Mouse (Mus musculus) lung, embryonic 15.5 days (tissue): ENCODE data around the gene Xlr5c. TPM values are rescaled to one million over a fixed set of nuclear protein-coding genes. Genes with fewer than 3 reads are reported as not detected.
"Not testable (repeated sequence)": the region's sequence is repeated elsewhere in the genome, so short reads cannot be mapped to it uniquely, and the experiment has no call there.

Source experiments
- ATAC-seq: fragments of 200-750 bp; cut with Nextera tagmentation; 2 replicates; pipeline ENCODE4 v1.8.0; 2017; ENCODE audit warnings: moderate number of reproducible peaks, borderline replicate concordance; ENCODE audit not compliant: low FRiP score, low TSS enrichment; ENCODE audit errors: extremely low read depth
- H3K27ac ChIP-seq: fragments of 300-500 bp; sonication (generic); 2 replicates; pipeline ENCODE4 v1.5.1; 2015; ENCODE audit warnings: moderate library complexity, mild to moderate bottlenecking, inconsistent platforms
- H3K27me3 ChIP-seq: fragments of 300-500 bp; sonication (generic); 2 replicates; pipeline ENCODE4 v1.6.1; 2015; ENCODE audit warnings: inconsistent platforms
- H3K36me3 ChIP-seq: fragments of 300-500 bp; sonication (generic); 2 replicates; pipeline ENCODE4 v1.6.1; 2015; ENCODE audit warnings: inconsistent platforms
- H3K4me1 ChIP-seq: fragments of 300-500 bp; sonication (generic); 2 replicates; pipeline ENCODE4 v1.6.1; 2015; ENCODE audit warnings: inconsistent platforms
- H3K4me2 ChIP-seq: fragments of 300-500 bp; sonication (generic); 2 replicates; pipeline ENCODE4 v1.6.1; 2015; ENCODE audit warnings: inconsistent platforms, mild to moderate bottlenecking, moderate library complexity
- H3K4me3 ChIP-seq: fragments of 300-500 bp; sonication (generic); 2 replicates; pipeline ENCODE4 v1.5.1; 2015; ENCODE audit warnings: mild to moderate bottlenecking, inconsistent platforms
- H3K9ac ChIP-seq: fragments of 300-500 bp; sonication (generic); 2 replicates; pipeline ENCODE4 v1.6.1; 2015; ENCODE audit warnings: inconsistent platforms
- H3K9me3 ChIP-seq: fragments of 300-500 bp; sonication (generic); 2 replicates; pipeline ENCODE4 v1.6.1; 2016; ENCODE audit warnings: inconsistent platforms
- WGBS: fragments of 180-500 bp; shearing (Covaris S2); methylation state at CpG from one replicate; pipeline ENCODE4 v1.1.7; 2015; 5-methylcytosine and 5-hydroxymethylcytosine counted together
- polyA plus RNA-seq: library from polyadenylated mRNA; unstranded; fragments of >200 nt; fragmentation: Nextera tagmentation; extraction: Ambion mirVana; gene quantifications from 2 replicates; pipeline ENCODE4 v1.2.1, GENCODE M21; 2015

Gene Xlr5c
- polyA plus RNA-seq, 1 experiment from 2014 or later: not detected

DNA sequence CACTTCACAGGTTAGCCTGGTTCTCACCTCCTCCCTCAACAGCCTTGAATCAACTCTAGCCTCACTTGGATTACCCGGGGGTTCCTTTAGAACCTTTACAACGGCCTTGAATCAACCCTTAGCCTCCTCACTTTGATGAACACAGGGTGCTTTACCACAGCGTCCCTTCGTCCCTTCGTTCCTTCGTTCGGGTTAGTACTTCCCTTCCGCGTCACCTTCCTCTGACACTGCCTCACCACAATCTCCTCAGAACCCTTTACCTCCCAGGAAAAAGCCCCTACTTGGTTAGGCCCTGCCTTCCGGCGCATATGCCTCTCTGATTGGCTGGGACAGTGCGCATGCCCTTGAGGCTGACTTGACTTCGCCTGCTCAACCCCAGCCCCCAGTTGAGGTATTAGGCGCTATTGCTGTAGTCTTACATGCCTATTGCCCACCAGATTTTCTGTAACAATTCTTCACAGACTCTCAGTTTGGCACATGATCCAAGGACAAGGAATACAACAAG is 49.9 kb downstream of the Xlr5c start, which contains the start of gene Xlr4c:
TSS of gene Xlr4c (minus strand) at position 310 of the 505 bp plus-strand sequence.
- H3K9me3 ChIP-seq, H3K9ac ChIP-seq, ATAC-seq, H3K27me3 ChIP-seq, H3K27ac ChIP-seq, H3K4me1 ChIP-seq, H3K36me3 ChIP-seq, H3K4me2 ChIP-seq, H3K4me3 ChIP-seq: not testable (repeated sequence)
- WGBS: 78% methylated on average over 14 of the region's 14 CpGs

Other genes starting within 250 kb of the Xlr5c start
- gene Pnma3, start 228.2 kb downstream of the Xlr5c start, polyA plus RNA-seq: 0.17 and 0.18 TPM in 2 replicates
- gene Xlr4a, start 210.5 kb downstream of the Xlr5c start, polyA plus RNA-seq: 0.87 and 2.5 TPM in 2 replicates
- gene Xlr3a, start 195.9 kb downstream of the Xlr5c start, polyA plus RNA-seq: 2.2 and 4.1 TPM in 2 replicates
- 0.11 and 0.14 TPM in 2 replicates for gene Gm14685, start 175.9 kb downstream of the Xlr5c start, polyA plus RNA-seq
- gene Xlr5b, start 144.2 kb downstream of the Xlr5c start, polyA plus RNA-seq: not detected in 2 replicates
- gene DXBay18, start 143.5 kb downstream of the Xlr5c start, polyA plus RNA-seq: not detected in 2 replicates
- not detected in 2 replicates for gene Spin2d, start 116.0 kb downstream of the Xlr5c start, polyA plus RNA-seq
- 9.5 and 10.6 TPM in 2 replicates for gene Xlr3b, start 100.8 kb downstream of the Xlr5c start, polyA plus RNA-seq
- 0.48 and 1.2 TPM in 2 replicates for gene Xlr4b, start 78.6 kb downstream of the Xlr5c start, polyA plus RNA-seq
- gene F8a, start 64.7 kb downstream of the Xlr5c start, polyA plus RNA-seq: 11.7 and 11.9 TPM in 2 replicates
- gene Xlr4c, start 49.8 kb downstream of the Xlr5c start, polyA plus RNA-seq: 0.98 TPM in 1 of 2 replicates, not detected in the other
- gene Xlr3c, start 27.6 kb downstream of the Xlr5c start, polyA plus RNA-seq: not detected in 2 replicates
- 0.17 TPM in 1 of 2 replicates, not detected in the other for gene Xlr5a, start within 50 bp of the Xlr5c start, polyA plus RNA-seq
- gene Gm45015, start 43.9 kb upstream of the Xlr5c start, polyA plus RNA-seq: not detected in 2 replicates
- 13.3 and 13.5 TPM in 2 replicates for gene Zfp275, start 49.6 kb upstream of the Xlr5c start, polyA plus RNA-seq
- gene Gm18336, start 105.8 kb upstream of the Xlr5c start, polyA plus RNA-seq: not detected in 2 replicates
- 0.09 and 0.19 TPM in 2 replicates for gene Zfp92, start 118.1 kb upstream of the Xlr5c start, polyA plus RNA-seq
- gene Trex2, start 142.4 kb upstream of the Xlr5c start, polyA plus RNA-seq: not detected in 2 replicates
- gene Haus7, start 166.1 kb upstream of the Xlr5c start, polyA plus RNA-seq: 64.4 and 66.9 TPM in 2 replicates
- gene Bgn, start 190.6 kb upstream of the Xlr5c start, polyA plus RNA-seq: 155 and 183 TPM in 2 replicates
- gene Atp2b3, start 210.1 kb upstream of the Xlr5c start, polyA plus RNA-seq: 0.09 and 0.13 TPM in 2 replicates